Mouse (Mus musculus): ENCODE measurements around the gene Spty2d1. TPM values are rescaled to one million over a fixed set of nuclear protein-coding genes. Genes with fewer than 3 reads are reported as not detected.

The Spty2d1 gene
- total and polyA plus RNA-seq, 3 experiments = 2.7 to 8.5 (median 6.9) TPM

DNA sequence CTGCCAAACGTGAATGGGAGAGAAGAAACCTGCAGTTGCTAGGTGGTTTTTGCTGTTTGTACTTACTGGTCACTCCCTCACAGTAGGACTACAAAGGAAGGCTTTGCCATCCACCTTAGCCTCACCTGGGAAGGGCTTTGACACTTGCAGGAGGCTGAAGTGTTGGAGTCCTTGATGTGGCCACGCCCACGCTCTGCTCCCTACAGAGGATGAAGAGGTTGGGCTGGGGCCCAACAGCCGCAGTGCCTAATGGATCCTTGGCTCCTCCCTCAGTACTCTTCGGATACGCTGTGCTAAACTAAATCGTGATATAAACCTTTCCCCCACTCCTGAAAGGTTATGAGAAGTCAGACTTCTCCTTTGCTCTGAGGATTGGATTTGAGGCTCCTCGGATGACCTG is 12.7 kb upstream of the Spty2d1 start:
- Histone ChIP-seq H3K36me3 (ENCODE audit: control insufficient read depth, insufficient read depth, low read length) (no peaks in the 10 kb centered on the region), H3K4me3 (no peak overlapping the region), H3K79me2 (replicated peaks; ENCODE audit: control insufficient read depth, insufficient read depth, low read length) (no peaks in the 10 kb centered on the region), H3K27ac (no peak overlapping the region), H3K4me1 (ENCODE audit: control insufficient read depth, insufficient read depth, low read length) (peaks cover 4% of the 10 kb centered on the region; the same call in 1 of the 2 replicates), H3K9ac (ENCODE audit: low read depth, low read length) (no peak overlapping the region), H3K27me3 (ENCODE audit: control insufficient read depth, insufficient read depth, low read length) (no peaks in the 10 kb centered on the region)
- intact Hi-C loops (cut with DNase I) = no loop called here
- no peak for DNase-seq
- TF ChIP-seq CTCF (IDR thresholded peaks at IDR 0.05) (no peak), POLR2A (IDR thresholded peaks at IDR 0.05; ENCODE audit: insufficient read depth, low read depth, low read length) (no peak), EP300 (IDR thresholded peaks at IDR 0.05; ENCODE audit: insufficient read depth, low read depth, low read length) (no peak)
- WGBS = 22% methylated on average over 8 of the region's 8 CpGs

- no peaks in the 10 kb centered on the region for H3K27me3 ChIP-seq (ENCODE audit: control insufficient read depth, insufficient read depth, low read length)
- H3K4me3 ChIP-seq = no peak overlapping the region
- H3K79me2 ChIP-seq (replicated peaks; ENCODE audit: control insufficient read depth, insufficient read depth, low read length) = no peaks in the 10 kb centered on the region
- intact Hi-C loops (cut with DNase I) = loop anchor here (5.0 kb wide), 1 partner anchor 307 kb away; the partner anchor contains the start of gene Saal1
- no peak overlapping the region for H3K9ac ChIP-seq (ENCODE audit: low read depth, low read length)
- TF ChIP-seq EP300 (IDR thresholded peaks at IDR 0.05; ENCODE audit: insufficient read depth, low read depth, low read length) (no peak), CTCF (IDR thresholded peaks at IDR 0.05) (no peak), POLR2A (IDR thresholded peaks at IDR 0.05; ENCODE audit: insufficient read depth, low read depth, low read length) (no peak)
- H3K27ac ChIP-seq = no peak overlapping the region
- H3K4me1 ChIP-seq (ENCODE audit: control insufficient read depth, insufficient read depth, low read length) = peaks cover 8% of the 10 kb centered on the region
- WGBS = 77% methylated on average over 5 of the region's 5 CpGs
- no peak for DNase-seq
- no peaks in the 10 kb centered on the region for H3K36me3 ChIP-seq (ENCODE audit: control insufficient read depth, insufficient read depth, low read length)
Observed at GRCm38 (mm10) chr7:47019641-47020040, 11.4 kb upstream of the Spty2d1 start.

DNA sequence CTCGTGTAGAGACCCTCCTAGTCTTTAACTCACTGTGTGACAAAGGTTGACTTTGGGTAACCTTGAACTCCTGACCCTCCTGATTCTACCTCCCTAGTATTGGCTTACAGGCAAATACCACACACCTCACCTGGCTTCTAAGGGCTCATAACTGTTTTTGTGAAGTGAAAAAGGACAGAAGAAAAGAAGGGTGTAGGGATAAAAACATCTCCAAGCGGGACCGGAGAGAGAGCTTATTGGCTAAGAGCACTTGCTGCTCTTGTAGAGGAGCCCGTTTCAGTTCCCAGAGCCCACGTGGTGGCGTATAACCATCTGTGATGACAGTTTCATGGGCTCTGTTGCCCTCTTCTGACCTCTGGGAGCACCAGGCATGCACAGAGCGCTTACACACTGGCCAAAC is 8.9 kb upstream of the Spty2d1 start:
- Histone ChIP-seq H3K27me3 (ENCODE audit: control insufficient read depth, insufficient read depth, low read length) (no peaks in the 10 kb centered on the region), H3K27ac (no peak overlapping the region), H3K4me3 (no peak overlapping the region), H3K4me1 (ENCODE audit: control insufficient read depth, insufficient read depth, low read length) (peaks cover 12% of the 10 kb centered on the region), H3K79me2 (replicated peaks; ENCODE audit: control insufficient read depth, insufficient read depth, low read length) (no peaks in the 10 kb centered on the region), H3K9ac (ENCODE audit: low read depth, low read length) (no peak overlapping the region), H3K36me3 (ENCODE audit: control insufficient read depth, insufficient read depth, low read length) (no peaks in the 10 kb centered on the region)
- intact Hi-C loops (cut with DNase I) = loop anchor here (5.0 kb wide), 1 partner anchor 305 kb away; the partner anchor contains the start of gene Saal1
- DNase-seq = no peak
- 79% methylated on average over 7 of the region's 7 CpGs for WGBS
- TF ChIP-seq POLR2A (IDR thresholded peaks at IDR 0.05; ENCODE audit: insufficient read depth, low read depth, low read length) (no peak), CTCF (IDR thresholded peaks at IDR 0.05) (no peak), EP300 (IDR thresholded peaks at IDR 0.05; ENCODE audit: insufficient read depth, low read depth, low read length) (no peak)

DNA sequence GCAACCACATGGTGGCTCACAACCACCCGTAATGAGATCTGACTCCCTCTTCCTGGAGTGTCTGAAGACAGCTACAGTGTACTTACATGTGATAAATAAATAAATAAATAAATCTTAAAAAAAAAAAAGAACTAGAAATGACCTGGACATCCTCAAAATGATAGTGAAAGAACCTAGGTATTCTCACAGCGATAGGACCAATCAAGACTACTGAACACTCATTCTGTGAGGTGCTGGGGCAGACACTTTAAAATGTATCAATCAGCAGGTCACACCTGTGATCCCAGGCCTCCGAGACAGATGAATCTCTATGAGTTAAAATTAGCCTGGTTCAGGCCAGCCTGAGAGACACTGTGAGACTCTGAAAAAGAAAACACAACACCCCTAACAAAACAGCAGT is 8.4 kb upstream of the Spty2d1 start:
- intact Hi-C loops (cut with DNase I) = loop anchor here (5.0 kb wide), 1 partner anchor 304 kb away; the partner anchor contains the start of gene Saal1
- DNase-seq = no peak
- no peaks in the 10 kb centered on the region for H3K79me2 ChIP-seq (replicated peaks; ENCODE audit: control insufficient read depth, insufficient read depth, low read length)
- H3K27ac ChIP-seq = no peak overlapping the region
- no peaks in the 10 kb centered on the region for H3K36me3 ChIP-seq (ENCODE audit: control insufficient read depth, insufficient read depth, low read length)
- H3K4me3 ChIP-seq = no peak overlapping the region
- TF ChIP-seq EP300 (IDR thresholded peaks at IDR 0.05; ENCODE audit: insufficient read depth, low read depth, low read length) (no peak), POLR2A (IDR thresholded peaks at IDR 0.05; ENCODE audit: insufficient read depth, low read depth, low read length) (no peak), CTCF (IDR thresholded peaks at IDR 0.05) (no peak)
- 70% methylated on average over 3 of the region's 3 CpGs for WGBS
- no peaks in the 10 kb centered on the region for H3K27me3 ChIP-seq (ENCODE audit: control insufficient read depth, insufficient read depth, low read length)
- no peak overlapping the region for H3K9ac ChIP-seq (ENCODE audit: low read depth, low read length)
- H3K4me1 ChIP-seq (ENCODE audit: control insufficient read depth, insufficient read depth, low read length) = peaks cover 12% of the 10 kb centered on the region

DNA sequence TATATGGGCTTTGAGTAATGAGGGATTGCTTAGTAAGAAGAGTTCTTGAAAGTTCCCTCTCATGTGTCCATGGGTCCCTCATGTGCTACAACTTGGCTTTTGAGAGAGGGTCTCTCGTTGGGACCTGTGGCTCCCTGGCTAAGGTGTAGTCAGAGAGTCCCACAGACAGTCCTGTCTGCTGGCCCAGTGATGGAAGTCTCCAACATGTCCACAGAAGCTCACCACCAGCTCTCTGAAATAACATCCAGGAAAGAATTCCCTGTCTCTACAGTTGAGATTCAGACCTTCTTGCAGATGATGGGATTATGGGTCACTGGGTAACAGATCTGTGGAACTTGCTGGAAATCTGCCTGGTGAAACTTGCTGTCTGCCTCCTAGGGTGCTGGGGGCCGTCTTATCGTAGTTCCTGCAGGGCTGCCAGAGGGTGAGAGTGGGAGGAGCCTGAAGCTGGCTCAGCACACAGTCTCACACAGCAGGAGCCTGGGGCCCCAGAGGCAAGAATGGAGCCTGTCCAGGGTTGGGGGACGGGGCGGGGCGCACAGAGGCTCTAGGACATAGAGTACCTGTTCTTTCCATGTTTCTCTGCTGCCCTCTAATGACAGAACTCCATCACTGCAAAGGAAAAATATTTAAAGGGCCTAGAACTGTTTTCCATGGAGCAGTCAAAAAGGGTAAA is 7.3 kb upstream of the Spty2d1 start:
- Histone ChIP-seq H3K36me3 (ENCODE audit: control insufficient read depth, insufficient read depth, low read length) (no peaks in the 10 kb centered on the region), H3K79me2 (replicated peaks; ENCODE audit: control insufficient read depth, insufficient read depth, low read length) (no peaks in the 10 kb centered on the region), H3K27me3 (ENCODE audit: control insufficient read depth, insufficient read depth, low read length) (no peaks in the 10 kb centered on the region), H3K9ac (ENCODE audit: low read depth, low read length) (no peak overlapping the region), H3K27ac (peak overlapping the region; percentile 57), H3K4me1 (ENCODE audit: control insufficient read depth, insufficient read depth, low read length) (peaks cover 12% of the 10 kb centered on the region), H3K4me3 (peak overlapping the region; percentile 28; the same call in 1 of the 2 replicates)
- peak; percentile 89 to 92 for DNase-seq
- peak; percentile 58; the same call in 1 of the 2 replicates for TF ChIP-seq EP300 (IDR thresholded peaks at IDR 0.05; ENCODE audit: insufficient read depth, low read depth, low read length)
- peak; percentile 83 for TF ChIP-seq CTCF (IDR thresholded peaks at IDR 0.05)
- TF ChIP-seq POLR2A (IDR thresholded peaks at IDR 0.05; ENCODE audit: insufficient read depth, low read depth, low read length) = 0 out of 2 replicates have a peak, but pooled peaks have one; percentile 14
- WGBS = 4% methylated on average over 6 of the region's 6 CpGs
- intact Hi-C loops (cut with DNase I) = loop anchor here (1.0 to 5.0 kb wide), 2 partner anchors 52 to 303 kb away; partner anchors contain the start of gene Saal1

All from heart, adult 2 months (tissue).